Mouse (Mus musculus): ENCODE measurements around the gene Dennd6a.

DNA sequence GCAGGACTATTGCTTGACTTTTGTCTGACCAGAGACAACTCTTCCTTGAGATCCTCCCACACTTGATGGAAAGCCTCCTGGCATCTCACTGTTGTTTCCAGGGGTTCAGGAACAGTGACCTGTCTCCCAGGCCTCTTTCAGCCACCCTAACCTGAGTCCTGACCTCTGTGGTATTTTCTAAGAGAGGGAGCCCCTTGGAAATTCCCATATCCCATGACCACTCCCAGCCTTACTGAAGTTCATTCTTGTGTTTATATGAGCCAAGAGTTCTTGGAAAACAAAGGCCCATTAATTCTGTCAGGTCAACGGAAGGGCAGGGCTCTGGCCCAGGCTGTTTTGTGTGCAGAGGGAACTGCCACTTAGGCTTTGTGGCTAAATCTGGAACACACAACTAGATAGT is 16.1 kb upstream of the Dennd6a start:
- TF ChIP-seq CTCF (IDR thresholded peaks at IDR 0.05; ENCODE audit: low read depth), result no peak
- no peak for TF ChIP-seq EP300 (IDR thresholded peaks at IDR 0.05; ENCODE audit: low read depth)
